Comparison of ENCODE assay signal across 1 mouse cellular context in the genomic region with DNA sequence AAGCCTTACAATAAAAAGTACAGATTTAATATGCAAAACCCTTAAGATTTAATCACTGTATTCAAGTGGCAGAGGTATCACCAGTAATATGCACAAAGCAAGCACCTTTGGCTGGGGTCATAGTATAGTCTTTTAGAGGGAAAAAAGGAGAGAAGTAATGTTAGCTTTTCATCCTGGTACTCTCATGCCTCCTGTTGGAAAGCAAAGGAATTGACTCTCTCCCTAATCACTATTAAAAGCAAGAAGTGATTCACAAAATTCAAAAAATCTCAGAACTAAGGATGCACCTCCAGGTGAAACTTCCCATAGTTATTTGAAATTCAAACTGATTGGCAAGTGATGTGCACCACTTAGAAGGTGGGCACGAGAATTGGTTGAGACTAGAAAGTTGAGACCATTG.
TF ChIP-seq lines count a peak whose summit lies in the region.

No protein-coding gene starts in this region.

TF ChIP-seq in CH12.LX, 34 proteins besides CTCF, POLR2A, EP300 and RAD21:
- TF ChIP-seq MAZ (IDR thresholded peaks at IDR 0.05; ENCODE audit: low read depth, low read length) (no peak), SMC3 (IDR thresholded peaks at IDR 0.05; ENCODE audit: low read depth, low read length) (peak; percentile 33), SIN3A (IDR thresholded peaks at IDR 0.05; ENCODE audit: low read length) (no peak)
